Mouse (Mus musculus): ENCODE results near the gene Atp2a2.

The Atp2a2 gene

DNA sequence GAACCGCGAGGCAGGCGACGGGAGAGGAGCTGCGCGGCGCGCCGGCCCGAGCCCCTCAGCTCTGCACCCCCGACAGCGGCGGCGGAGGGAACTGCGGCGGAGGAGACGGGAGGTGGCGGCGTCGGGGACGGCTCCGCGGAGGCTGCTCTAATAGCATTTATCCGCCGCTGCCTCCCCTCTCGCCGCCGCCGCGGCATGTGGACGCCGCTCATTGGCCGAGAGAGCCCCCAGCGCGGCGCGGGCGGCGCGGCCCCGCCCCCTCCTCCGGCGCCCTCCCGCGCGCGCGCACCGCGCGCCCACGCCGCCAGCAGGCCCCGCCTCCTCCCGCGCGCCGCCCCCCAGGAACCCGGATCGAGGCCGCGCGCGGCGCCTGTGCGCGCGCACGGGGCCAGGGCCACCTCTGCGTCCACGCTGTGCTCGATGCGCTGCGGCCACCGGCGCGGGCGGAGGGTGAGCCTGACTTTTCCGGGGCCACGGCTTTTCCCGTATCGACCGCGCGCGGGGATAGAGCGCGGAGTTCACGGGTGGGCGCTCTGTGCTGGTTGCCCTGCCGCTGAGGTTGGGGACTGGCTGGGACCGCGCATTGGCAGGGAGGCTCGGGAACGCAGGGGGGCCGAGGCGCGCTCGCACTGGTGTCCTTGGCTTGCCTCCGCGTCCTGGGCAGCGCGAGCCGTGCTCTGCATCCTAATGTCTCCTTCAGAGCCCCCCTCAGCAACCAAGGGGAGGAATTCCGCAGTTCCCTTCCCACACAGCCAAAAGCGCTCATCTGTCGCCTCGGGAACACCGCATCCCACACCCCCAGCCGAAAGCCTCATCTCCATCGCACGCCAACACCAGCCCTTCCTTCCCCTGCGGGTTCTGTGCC, at the start of gene Atp2a2:
Atp2a2 (minus strand) TSS at position 149 of the 865 bp plus-strand sequence.
- CTCF ChIA-PET = interaction anchor here (0.6 kb wide), 1 partner anchor 510 kb away, joined by 3 read pairs; no protein-coding TSS in a partner anchor

- CTCF ChIA-PET = no interaction called here
Measured at GRCm38 (mm10) chr5:122550460-122550859, 48.4 kb upstream of the Atp2a2 start.

GRCm38 (mm10) chr5:122548671-122549070, 46.6 kb upstream of the Atp2a2 start:
- CTCF ChIA-PET = interaction anchor here (0.6 kb wide), 1 partner anchor 77 kb away, joined by 3 read pairs; no protein-coding TSS in a partner anchor

DNA sequence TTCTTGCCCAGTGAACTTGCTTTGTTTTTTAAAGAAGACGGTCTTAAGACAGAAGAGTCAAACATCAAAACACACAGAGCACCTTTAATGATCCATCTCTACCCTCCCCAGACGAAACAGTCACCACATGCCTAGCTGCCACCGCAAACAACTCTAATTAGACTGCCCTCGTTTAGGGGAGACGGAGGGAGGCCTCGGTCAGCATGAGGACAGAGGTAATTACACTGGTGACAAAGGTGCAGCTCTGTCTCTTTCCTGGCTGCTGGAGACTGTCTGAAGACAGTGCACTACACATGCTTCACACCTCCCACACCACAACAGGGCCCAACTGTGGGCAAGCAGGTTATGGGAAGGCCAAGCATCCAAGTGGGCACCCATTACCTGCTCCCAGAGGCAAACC, 45.8 kb upstream of the Atp2a2 start:
- CTCF ChIA-PET = interaction anchor here (0.6 kb wide), 1 partner anchor 1849 kb away, joined by 10 read pairs; no protein-coding TSS in a partner anchor

DNA sequence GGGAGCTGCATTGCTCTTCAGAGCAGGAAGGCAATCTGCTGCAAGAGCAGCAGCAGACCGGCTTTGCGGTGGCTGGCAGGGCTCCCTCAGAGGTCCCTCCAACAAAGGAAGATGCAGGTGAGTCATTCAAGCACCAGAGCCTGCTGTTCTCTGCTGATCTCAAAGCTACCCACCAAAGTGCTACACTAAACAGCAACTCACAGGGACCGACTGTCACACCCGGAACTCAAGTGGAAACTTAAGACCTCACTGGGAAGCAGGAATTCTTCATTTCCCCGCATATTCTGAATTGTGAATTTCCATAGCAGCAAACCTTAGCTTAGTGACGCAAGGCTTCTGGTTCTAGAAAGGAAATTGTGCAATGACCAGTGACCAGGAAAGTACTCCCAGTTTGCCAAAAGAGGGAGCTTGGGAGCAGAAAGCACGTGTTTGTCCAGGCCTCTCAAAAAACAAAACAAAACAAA, 45.3 kb upstream of the Atp2a2 start:
- CTCF ChIA-PET = interaction anchor here (0.6 to 0.7 kb wide), 2 partner anchors 62 to 1850 kb away, joined by 3 to 10 read pairs; no protein-coding TSS in a partner anchor

DNA sequence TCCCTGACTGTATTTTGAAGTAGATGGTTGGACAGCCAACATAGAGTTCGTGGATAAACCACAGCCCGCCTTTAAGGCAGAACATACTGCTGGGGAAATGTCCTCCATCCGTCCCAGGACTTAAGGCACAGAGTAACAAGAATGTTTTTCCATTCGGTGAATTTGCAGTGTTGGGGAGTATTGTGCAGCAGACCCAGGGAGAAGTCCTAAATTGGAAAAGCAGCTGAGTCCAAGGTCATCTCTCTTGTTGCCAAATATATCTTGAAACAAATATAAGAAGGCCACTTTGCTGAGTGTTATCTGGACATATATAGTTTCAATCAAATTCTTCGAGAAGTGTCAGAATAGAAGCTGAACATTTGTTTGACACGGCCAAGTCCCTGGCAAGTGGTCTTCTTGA, 41.4 kb upstream of the Atp2a2 start:
- CTCF ChIA-PET = interaction anchor here (0.6 kb wide), 1 partner anchor 966 kb away, joined by 8 read pairs; no protein-coding TSS in a partner anchor

GRCm38 (mm10) chr5:122541871-122542270, 39.8 kb upstream of the Atp2a2 start:
- CTCF ChIA-PET = no interaction called here

- CTCF ChIA-PET = no interaction called here
Measured at GRCm38 (mm10) chr5:122538077-122538476, 36.1 kb upstream of the Atp2a2 start.

DNA sequence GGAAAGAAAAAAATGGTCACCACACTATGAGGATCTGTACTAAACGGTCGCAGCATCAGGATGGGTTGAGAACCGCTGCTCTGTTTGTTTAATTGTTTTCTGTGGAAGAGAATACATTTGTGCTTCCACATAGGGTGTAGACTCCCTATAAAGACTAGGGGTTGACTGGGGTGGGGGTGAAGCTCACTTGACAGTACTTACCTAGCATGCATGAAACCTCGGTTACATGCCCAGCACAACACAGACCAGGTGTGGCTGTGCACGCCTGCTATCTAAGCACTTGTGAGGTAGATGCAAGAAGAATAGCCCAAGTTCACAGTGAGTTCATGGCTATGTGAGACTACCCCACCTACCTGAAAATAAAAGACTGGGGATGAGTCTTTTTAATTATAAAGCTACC, 35.6 kb upstream of the Atp2a2 start:
- CTCF ChIA-PET = no interaction called here

DNA sequence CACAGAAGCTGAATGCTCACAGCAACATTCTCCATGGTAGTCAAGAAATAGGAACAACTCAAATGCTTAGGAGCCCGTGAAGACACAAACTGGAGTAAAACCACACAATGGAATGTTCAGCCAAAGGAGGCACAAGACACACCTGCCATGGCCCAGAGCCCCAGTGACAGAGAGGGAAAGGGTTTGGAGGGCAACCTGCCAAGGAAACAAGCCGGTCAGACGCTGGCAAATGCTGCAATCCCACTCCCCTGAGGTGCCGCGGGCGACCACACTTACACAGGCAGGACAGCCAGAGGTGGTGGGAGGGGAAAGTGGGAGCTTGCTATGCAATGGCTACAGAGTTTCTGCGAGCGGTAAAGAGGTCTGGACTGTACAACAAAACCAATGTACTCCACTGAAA, 31.9 kb upstream of the Atp2a2 start:
- CTCF ChIA-PET = no interaction called here

GRCm38 (mm10) chr5:122529913-122530604, 28.0 kb upstream of the Atp2a2 start:
- CTCF ChIA-PET = no interaction called here

- CTCF ChIA-PET = no interaction called here
Measured at GRCm38 (mm10) chr5:122529316-122529715, 27.3 kb upstream of the Atp2a2 start.

DNA sequence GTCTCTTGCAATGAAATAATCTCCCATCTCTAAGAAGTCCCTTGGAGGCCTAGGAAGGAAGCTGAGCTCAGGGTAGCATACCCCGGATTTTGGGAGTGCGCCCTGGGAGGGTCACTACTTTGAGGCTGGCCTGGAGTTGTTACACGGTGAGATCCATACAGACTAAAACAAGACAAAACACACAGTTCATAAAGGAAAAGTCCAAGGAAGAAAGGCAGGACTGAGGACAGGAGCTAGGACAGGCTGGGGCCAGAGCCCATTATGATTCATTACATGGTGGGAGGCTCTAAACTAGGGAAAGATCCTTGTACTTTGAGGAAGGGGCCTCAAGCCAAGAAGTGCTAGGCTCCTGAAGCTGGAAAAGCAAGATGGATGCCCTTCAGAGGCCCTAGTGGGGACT, 26.6 kb upstream of the Atp2a2 start:
- CTCF ChIA-PET = no interaction called here

GRCm38 (mm10) chr5:122527761-122528160, 25.7 kb upstream of the Atp2a2 start:
- CTCF ChIA-PET = no interaction called here

DNA sequence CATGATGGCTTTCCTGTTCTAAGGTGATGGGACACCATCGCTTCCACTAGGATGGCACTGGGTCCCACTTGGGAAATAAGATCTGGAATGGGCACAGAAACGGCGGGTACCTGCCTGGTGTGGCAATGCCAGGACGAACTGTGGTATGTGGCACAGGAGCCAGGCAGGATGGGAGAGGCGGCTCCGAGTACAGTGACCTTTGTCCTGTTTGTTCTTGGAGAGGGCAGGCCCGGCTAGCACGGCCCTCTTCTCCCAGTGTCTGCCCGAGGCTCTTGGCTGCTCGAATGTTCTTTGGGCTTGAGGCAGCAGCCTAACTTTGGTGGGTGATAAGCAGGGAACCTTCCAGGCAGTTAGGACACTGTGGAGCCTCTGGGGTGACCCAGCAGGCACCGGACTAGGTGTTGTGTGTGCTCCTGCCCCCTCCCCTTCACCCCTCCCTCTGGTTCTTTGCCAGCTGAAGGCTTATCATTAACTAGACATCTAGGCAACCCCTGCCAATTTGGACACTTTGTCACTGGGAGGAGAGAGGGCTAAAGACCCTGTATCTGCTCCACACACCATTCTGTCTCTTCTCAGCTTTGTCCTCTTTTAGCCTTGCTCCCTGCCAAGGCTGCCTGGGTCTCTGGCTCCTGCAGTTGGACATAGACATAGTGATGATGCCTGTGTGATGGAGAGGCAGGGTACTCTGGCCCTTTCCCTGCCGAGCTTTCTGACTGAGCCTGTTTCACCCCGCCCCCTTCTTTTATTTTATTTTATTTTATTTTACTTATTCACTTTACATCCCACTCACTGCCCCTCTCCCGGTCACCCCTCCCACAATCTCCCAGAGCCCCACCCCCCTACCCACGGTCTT, 25.1 kb upstream of the Atp2a2 start:
- CTCF ChIA-PET = no interaction called here

- CTCF ChIA-PET = no interaction called here
Measured at GRCm38 (mm10) chr5:122526405-122526804, 24.4 kb upstream of the Atp2a2 start.

DNA sequence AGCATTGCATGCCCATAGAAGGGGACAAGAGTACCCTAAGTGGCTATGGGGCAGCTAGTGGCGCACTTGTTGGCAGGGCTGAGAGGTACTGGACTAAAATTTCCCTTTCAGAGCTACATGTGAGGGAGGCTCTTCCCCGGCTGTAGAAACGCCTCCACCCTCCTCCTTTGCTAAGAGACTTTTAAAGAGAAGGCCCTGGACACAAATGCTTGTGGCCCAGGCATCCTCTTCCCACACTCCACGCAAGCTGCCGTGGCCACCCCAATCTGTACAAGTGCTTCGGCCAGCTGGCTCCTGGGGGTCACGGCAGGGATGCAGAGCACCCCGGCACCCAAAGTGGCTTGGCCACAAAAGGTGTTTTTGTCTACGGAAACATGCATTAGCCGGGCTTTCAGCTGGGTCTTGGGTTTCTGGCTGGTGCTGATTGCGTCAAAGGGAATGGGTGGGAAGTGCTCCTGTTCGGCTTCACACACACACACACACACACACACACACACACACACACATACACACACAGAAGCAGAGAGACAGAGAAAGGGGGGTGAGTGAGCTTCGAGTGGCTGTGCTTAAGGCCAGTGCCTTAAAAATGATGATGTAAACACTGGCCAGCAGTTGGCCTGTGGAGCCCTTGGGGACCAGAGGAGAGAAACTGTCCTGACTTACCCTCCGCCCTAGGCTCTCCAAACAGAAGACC, 23.4 kb upstream of the Atp2a2 start:
- CTCF ChIA-PET = no interaction called here

- CTCF ChIA-PET = no interaction called here
Measured at GRCm38 (mm10) chr5:122524854-122525237, 22.8 kb upstream of the Atp2a2 start.

DNA sequence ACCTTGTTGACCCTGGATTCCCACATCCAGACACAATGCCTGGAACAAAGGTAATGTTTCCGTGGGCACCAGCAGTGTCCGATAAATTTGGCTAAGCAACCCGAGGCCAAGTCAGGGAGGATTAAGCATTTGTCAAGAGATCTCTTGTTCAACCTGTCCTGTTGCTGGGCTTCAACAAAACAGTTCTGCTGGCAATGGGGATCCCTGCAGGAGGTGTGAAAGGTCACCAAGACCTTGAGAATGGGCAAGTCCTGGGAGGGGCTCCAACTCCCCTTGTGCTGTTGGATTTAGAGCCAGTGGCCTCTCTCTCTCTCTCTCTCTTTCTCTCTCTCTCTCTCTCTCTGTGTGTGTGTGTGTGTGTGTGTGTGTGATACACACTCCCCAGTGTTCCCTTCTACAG, 22.2 kb upstream of the Atp2a2 start:
- CTCF ChIA-PET = no interaction called here

- CTCF ChIA-PET = no interaction called here
Measured at GRCm38 (mm10) chr5:122521130-122521473, 19.1 kb upstream of the Atp2a2 start.
